Mouse (Mus musculus) ES-E14 (cell line): Measurements from ENCODE around the gene Col13a1.

Source experiments
- CHD2 ChIP-seq: IDR thresholded peaks from 2 replicates; pipeline ENCODE4 v1.6.1; 2014; ENCODE audit warnings: mild to moderate bottlenecking, low read depth, low read length, inconsistent platforms
- HCFC1 ChIP-seq: IDR thresholded peaks from 2 replicates; pipeline ENCODE4 v1.6.1; 2012; ENCODE audit warnings: low read length, inconsistent platforms, borderline replicate concordance; ENCODE audit not compliant: insufficient read depth
- MAFK ChIP-seq: IDR thresholded peaks from 2 replicates; pipeline ENCODE4 v1.6.1; 2014; ENCODE audit warnings: mild to moderate bottlenecking, low read depth, low read length, inconsistent platforms; ENCODE audit not compliant: insufficient read depth
- ZC3H11A ChIP-seq: IDR thresholded peaks from 2 replicates; pipeline ENCODE4 v1.6.1; 2012; ENCODE audit warnings: low read depth, mild to moderate bottlenecking, inconsistent platforms, low read length, borderline replicate concordance

GRCm38 (mm10) chr10:61991481-61992424 lies 12.8 kb upstream of the Col13a1 start:
- TF ChIP-seq MAFK (no peak), ZC3H11A (no peak), HCFC1 (no peak), CHD2 (no peak)
